ENCODE assay signal across 14 mouse cellular contexts in genomic region chr14:43796905-43797470, GRCm38 (mm10). TPM values are rescaled to one million over a fixed set of nuclear protein-coding genes. Genes with fewer than 3 reads are reported as not detected.
DNase-seq lines count a peak whose midpoint lies in the region; ATAC-seq and TF ChIP-seq lines count a peak whose summit lies in the region.
"Not testable (repeated sequence)": the region's sequence is repeated elsewhere in the genome, so short reads cannot be mapped to it uniquely, and the experiment has no call there.
"Had no signal": no experiment of that assay in that cellular context is flagged by ENCODE, and none has a peak within 500 bp of the region (broad histone marks: within the 10 kb centered on the region; RNA-seq: fewer than 3 reads in every experiment).

No protein-coding gene starts in this region.

- H3K9ac ChIP-seq in forebrain, embryonic 15.5 days (replicated peaks) = 0 out of 2 replicates have a peak overlapping the region, but pooled peaks have one; percentile 10
- not testable (repeated sequence) for H3K9ac ChIP-seq in hindbrain, embryonic 11.5 days (ENCODE audit: low read depth, low read length); liver, embryonic 15.5 days; midbrain, postnatal 0 days (replicated peaks; ENCODE audit: low read length, poor library complexity, severe bottlenecking); stomach, embryonic 16.5 days (ENCODE audit: low read length)
- H3K9ac ChIP-seq in kidney, embryonic 16.5 days (replicated peaks; ENCODE audit: low read length) = 0 out of 2 replicates have a peak overlapping the region, but pooled peaks have one; percentile 31

- peak; percentile 3; the same call in 1 of the 2 replicates for TF ChIP-seq CTCF in midbrain, postnatal 0 days (IDR thresholded peaks at IDR 0.05)

- H3K4me3 ChIP-seq in forebrain, embryonic 15.5 days = peak overlapping the region; percentile 21
- H3K4me3 ChIP-seq in hindbrain, embryonic 11.5 days (ENCODE audit: low read depth, low read length); liver, embryonic 15.5 days (replicated peaks): not testable (repeated sequence)
- peak overlapping the region; percentile 25 for H3K4me3 ChIP-seq in kidney, embryonic 16.5 days (ENCODE audit: low read length)
- H3K4me3 ChIP-seq in midbrain, postnatal 0 days (ENCODE audit: low read depth, low read length) = peak overlapping the region; percentile 22; the same call in 1 of the 2 replicates
- H3K4me3 ChIP-seq in stomach, embryonic 16.5 days (replicated peaks; ENCODE audit: low read length) = peak overlapping the region; percentile 9; the same call in 1 of the 2 replicates

- not testable (repeated sequence) for H3K4me1 ChIP-seq in forebrain, embryonic 15.5 days; hindbrain, embryonic 11.5 days (replicated peaks; ENCODE audit: control insufficient read depth, insufficient read depth, low read length); kidney, embryonic 16.5 days (ENCODE audit: insufficient read depth, low read length); liver, embryonic 15.5 days (replicated peaks); midbrain, postnatal 0 days (ENCODE audit: insufficient read depth, low read length); stomach, embryonic 16.5 days (ENCODE audit: control insufficient read depth, insufficient read depth, low read length)

- H3K36me3 ChIP-seq in forebrain, embryonic 15.5 days; hindbrain, embryonic 11.5 days (ENCODE audit: control insufficient read depth, insufficient read depth, low read length); kidney, embryonic 16.5 days (ENCODE audit: insufficient read depth, low read length); liver, embryonic 15.5 days (replicated peaks); midbrain, postnatal 0 days (ENCODE audit: insufficient read depth, low read length); stomach, embryonic 16.5 days (ENCODE audit: control insufficient read depth, insufficient read depth, low read length): not testable (repeated sequence)

- peak; percentile 64 for ATAC-seq in forebrain, embryonic 15.5 days (replicated peaks)
- peak; percentile 76 for ATAC-seq in hindbrain, embryonic 11.5 days (ENCODE audit: low FRiP score)
- peak; percentile 93 for ATAC-seq in kidney, embryonic 16.5 days (ENCODE audit: low FRiP score, low TSS enrichment)
- ATAC-seq in liver, embryonic 15.5 days (ENCODE audit: insufficient read depth) = not testable (repeated sequence)
- ATAC-seq in midbrain, postnatal 0 days (ENCODE audit: low FRiP score) = peak; percentile 77
- peak; percentile 29; the same call in 1 of the 2 replicates for ATAC-seq in stomach, embryonic 16.5 days (ENCODE audit: insufficient read depth, low FRiP score)

- 14% methylated on average over 23 of the region's 23 CpGs for WGBS in forebrain, embryonic 15.5 days
- WGBS in hindbrain, embryonic 11.5 days = 15% methylated on average over 22 of the region's 23 CpGs
- 10% methylated on average over 23 of the region's 23 CpGs for WGBS in kidney, embryonic 16.5 days
- 10% methylated on average over 22 of the region's 23 CpGs for WGBS in liver, embryonic 15.5 days (ENCODE audit: insufficient replicate concordance)
- 11% methylated on average over 22 of the region's 23 CpGs for WGBS in midbrain, postnatal 0 days
- 14% methylated on average over 23 of the region's 23 CpGs for WGBS in stomach, embryonic 16.5 days

- DNase-seq in R1 (ENCODE audit: low read depth, low spot score) = peak; percentile 14
- peak; percentile 24 for DNase-seq in embryo, embryonic 11 days
- peak; percentile 20 for DNase-seq in hindbrain, embryonic 11.5 days (ENCODE audit: low spot score)
- DNase-seq in midbrain, postnatal 0 days (ENCODE audit: low spot score) = peak; percentile 2

- not testable (repeated sequence) for H3K9me3 ChIP-seq in forebrain, embryonic 15.5 days; hindbrain, embryonic 11.5 days (ENCODE audit: control insufficient read depth, low read length); kidney, embryonic 16.5 days (ENCODE audit: low read length); liver, embryonic 15.5 days (replicated peaks); midbrain, postnatal 0 days (ENCODE audit: low read length); stomach, embryonic 16.5 days (replicated peaks; ENCODE audit: control insufficient read depth, low read length)

- H3K4me2 ChIP-seq in forebrain, embryonic 15.5 days (replicated peaks) = peak overlapping the region; percentile 31
- peak overlapping the region; percentile 8 for H3K4me2 ChIP-seq in hindbrain, embryonic 11.5 days (replicated peaks; ENCODE audit: low read depth, low read length)
- peak overlapping the region; percentile 51 for H3K4me2 ChIP-seq in kidney, embryonic 16.5 days (replicated peaks; ENCODE audit: low read depth, low read length)
- peak overlapping the region; percentile 18 for H3K4me2 ChIP-seq in liver, embryonic 15.5 days
- peak overlapping the region; percentile 42 for H3K4me2 ChIP-seq in midbrain, postnatal 0 days (ENCODE audit: low read depth, low read length, poor library complexity, severe bottlenecking)
- peak overlapping the region; percentile 45 for H3K4me2 ChIP-seq in stomach, embryonic 16.5 days (ENCODE audit: low read depth, low read length)

- not testable (repeated sequence) for H3K27ac ChIP-seq in forebrain, embryonic 15.5 days (replicated peaks); hindbrain, embryonic 11.5 days (ENCODE audit: low read depth, low read length); kidney, embryonic 16.5 days (ENCODE audit: low read length); liver, embryonic 15.5 days (replicated peaks); midbrain, postnatal 0 days (ENCODE audit: low read depth, low read length); stomach, embryonic 16.5 days (ENCODE audit: low read length)

- not testable (repeated sequence) for H3K27me3 ChIP-seq in forebrain, embryonic 15.5 days; hindbrain, embryonic 11.5 days (ENCODE audit: control insufficient read depth, insufficient read depth, low read length); kidney, embryonic 16.5 days (ENCODE audit: insufficient read depth, low read length); liver, embryonic 15.5 days; midbrain, postnatal 0 days (ENCODE audit: insufficient read depth, low read length); stomach, embryonic 16.5 days (ENCODE audit: control insufficient read depth, insufficient read depth, low read length)

RNA-seq across cellular contexts. Expression of gene Gm8180, which starts 12.4 kb away (rescaled TPM):
- not detected in 2 replicates for polyA plus RNA-seq in forebrain, embryonic 15.5 days (2015; fragmentation: Nextera tagmentation; extraction: Ambion mirVana)
- polyA plus RNA-seq in hindbrain, embryonic 11.5 days (2014; fragmentation: Nextera tagmentation; extraction: Ambion mirVana) = not detected in 2 replicates
- polyA plus RNA-seq in kidney, embryonic 16.5 days (2015; fragmentation: Nextera tagmentation; extraction: Ambion mirVana) = not detected in 2 replicates
- not detected in 2 replicates for polyA plus RNA-seq in liver, embryonic 15.5 days (2015; fragmentation: Nextera tagmentation; extraction: Ambion mirVana)
- total RNA-seq in midbrain, postnatal 0 days (2014; rRNA removed) = not detected in 2 replicates
- not detected in 2 replicates for polyA plus RNA-seq in midbrain, postnatal 0 days (2015; fragmentation: Nextera tagmentation; extraction: Ambion mirVana)
- polyA plus RNA-seq in stomach, embryonic 16.5 days (2015; fragmentation: Nextera tagmentation; extraction: Ambion mirVana) = not detected in 2 replicates
- total RNA-seq: adrenal gland, postnatal 4 days; gastrocnemius, postnatal 10 days; heart, postnatal 14 days; layer of hippocampus, postnatal 25 days had no signal
- polyA plus RNA-seq: erythroblast, embryonic 14.5 days; liver, embryonic 14.5 days had no signal

RNA-seq across cellular contexts. Expression of gene Gm6526, which starts 49.3 kb away (rescaled TPM):
- polyA plus RNA-seq in forebrain, embryonic 15.5 days (2015; fragmentation: Nextera tagmentation; extraction: Ambion mirVana) = not detected in 2 replicates
- not detected in 2 replicates for polyA plus RNA-seq in hindbrain, embryonic 11.5 days (2014; fragmentation: Nextera tagmentation; extraction: Ambion mirVana)
- polyA plus RNA-seq in kidney, embryonic 16.5 days (2015; fragmentation: Nextera tagmentation; extraction: Ambion mirVana) = not detected in 2 replicates
- polyA plus RNA-seq in liver, embryonic 15.5 days (2015; fragmentation: Nextera tagmentation; extraction: Ambion mirVana) = not detected in 2 replicates
- not detected in 2 replicates for total RNA-seq in midbrain, postnatal 0 days (2014; rRNA removed)
- polyA plus RNA-seq in midbrain, postnatal 0 days (2015; fragmentation: Nextera tagmentation; extraction: Ambion mirVana) = not detected in 2 replicates
- not detected in 2 replicates for polyA plus RNA-seq in stomach, embryonic 16.5 days (2015; fragmentation: Nextera tagmentation; extraction: Ambion mirVana)
- total RNA-seq: adrenal gland, postnatal 4 days; gastrocnemius, postnatal 10 days; heart, postnatal 14 days; layer of hippocampus, postnatal 25 days had no signal
- polyA plus RNA-seq: erythroblast, embryonic 14.5 days; liver, embryonic 14.5 days had no signal
